Mouse (Mus musculus) heart, postnatal 0 days (tissue): ENCODE data around the gene Pip4k2a. TPM values are rescaled to one million over a fixed set of nuclear protein-coding genes. Genes with fewer than 3 reads are reported as not detected.
A peak's percentile ranks its signal among the peaks of the same experiment; 100 is the strongest.

Experiments
- ATAC-seq: fragments of 200-750 bp; cut with Nextera tagmentation; 2 replicates; pipeline ENCODE4 v1.8.0; 2017; ENCODE audit warnings: low read depth, moderate number of reproducible peaks, moderate library complexity; ENCODE audit not compliant: insufficient read depth
- DNase-seq: peaks from one replicate; pipeline ENCODE4 v3.0.0-alpha.2; 2016; ENCODE audit warnings: low spot score
- H3K27ac ChIP-seq: fragments of 300-500 bp; sonication (generic); 2 replicates; pipeline ENCODE4 v1.5.1; 2014; ENCODE audit warnings: low read depth, mild to moderate bottlenecking
- H3K27me3 ChIP-seq: fragments of 300-500 bp; sonication (generic); 2 replicates; pipeline ENCODE4 v1.6.1; 2014; ENCODE audit warnings: low read length, mixed read lengths; ENCODE audit not compliant: control insufficient read depth, insufficient read depth
- H3K36me3 ChIP-seq: fragments of 300-500 bp; sonication (generic); replicated peaks from 2 replicates; pipeline ENCODE4 v1.6.1; 2014; ENCODE audit warnings: low read length, mixed read lengths; ENCODE audit not compliant: control insufficient read depth, insufficient read depth
- H3K4me1 ChIP-seq: fragments of 300-500 bp; sonication (generic); 2 replicates; pipeline ENCODE4 v1.6.1; 2014; ENCODE audit warnings: antibody characterized with exemption; ENCODE audit not compliant: control insufficient read depth, insufficient read depth
- H3K4me2 ChIP-seq: fragments of 300-500 bp; sonication (generic); 2 replicates; pipeline ENCODE4 v1.6.1; 2014; ENCODE audit warnings: low read depth, mild to moderate bottlenecking, low read length, moderate library complexity
- H3K4me3 ChIP-seq: fragments of 300-500 bp; sonication (generic); 2 replicates; pipeline ENCODE4 v1.5.1; 2014; ENCODE audit warnings: low read depth, low read length
- H3K9ac ChIP-seq: fragments of 300-500 bp; sonication (generic); replicated peaks from 2 replicates; pipeline ENCODE4 v1.6.1; 2014; ENCODE audit warnings: low read depth, low read length, mixed read lengths
- H3K9me3 ChIP-seq: fragments of 300-500 bp; sonication (generic); replicated peaks from 2 replicates; pipeline ENCODE4 v1.6.1; 2016; ENCODE audit warnings: low read length; ENCODE audit not compliant: control insufficient read depth
- CTCF ChIP-seq: IDR thresholded peaks from 2 replicates; pipeline ENCODE4 v1.5.1; 2016; ENCODE audit warnings: antibody characterized with exemption, control low read depth, low read depth
- EP300 ChIP-seq: IDR thresholded peaks from 2 replicates; pipeline ENCODE4 v1.6.1; 2016; ENCODE audit warnings: antibody characterized with exemption, low read depth
- WGBS: fragments of 180-500 bp; shearing (Covaris S2); extraction: QIAGEN DNeasy Blood & Tissue Kit; methylation state at CpG from one replicate; pipeline ENCODE4 v1.1.7; 2014; 5-methylcytosine and 5-hydroxymethylcytosine counted together
- polyA plus RNA-seq: library from polyadenylated mRNA; unstranded; fragments of >200 nt; fragmentation: Nextera tagmentation; extraction: Ambion mirVana; gene quantifications from 2 replicates; pipeline ENCODE4 v1.2.1, GENCODE M21; 2015
- total RNA-seq: library from RNA; depleted of rRNA; stranded (reverse); fragments of >200 nt; gene quantifications from 2 replicates; pipeline ENCODE4 v1.2.3, GENCODE M21; 2014; ENCODE audit warnings: low replicate concordance

The Pip4k2a gene
- total and polyA plus RNA-seq, 2 experiments from 2014 or later: 1.3 to 2.7 TPM

GRCm38 (mm10) chr2:18916615-18917379, 81.1 kb downstream of the Pip4k2a start:
- H3K9ac ChIP-seq: no peak overlapping the region
- H3K27ac ChIP-seq: no peak overlapping the region
- no peak for ATAC-seq
- DNase-seq: no peak
- TF ChIP-seq EP300 (no peak), CTCF (no peak)
- no peak overlapping the region for H3K4me2 ChIP-seq
- WGBS: 77% methylated on average over 14 of the region's 14 CpGs
- no peaks in the 10 kb centered on the region for H3K9me3 ChIP-seq
- H3K36me3 ChIP-seq: no peaks in the 10 kb centered on the region
- H3K27me3 ChIP-seq: no peaks in the 10 kb centered on the region
- H3K4me3 ChIP-seq: no peak overlapping the region
- peaks cover 7% of the 10 kb centered on the region; the same call in 1 of the 2 replicates for H3K4me1 ChIP-seq

- ATAC-seq: no peak
- Histone ChIP-seq H3K9me3 (no peaks in the 10 kb centered on the region), H3K36me3 (no peaks in the 10 kb centered on the region), H3K27ac (peak overlapping the region; percentile 7; the same call in 1 of the 2 replicates), H3K4me2 (no peak overlapping the region), H3K27me3 (no peaks in the 10 kb centered on the region), H3K4me3 (no peak overlapping the region), H3K4me1 (peaks cover 7% of the 10 kb centered on the region; the same call in 1 of the 2 replicates), H3K9ac (no peak overlapping the region)
- no peak for DNase-seq
- 56% methylated on average over 2 of the region's 2 CpGs for WGBS
- TF ChIP-seq CTCF: no peak
- TF ChIP-seq EP300: no peak
Observed at GRCm38 (mm10) chr2:18916042-18916407, 81.9 kb downstream of the Pip4k2a start.

GRCm38 (mm10) chr2:18915372-18916041, 82.4 kb downstream of the Pip4k2a start:
- Histone ChIP-seq H3K4me2 (no peak overlapping the region), H3K4me3 (no peak overlapping the region), H3K36me3 (no peaks in the 10 kb centered on the region), H3K9ac (no peak overlapping the region), H3K27me3 (no peaks in the 10 kb centered on the region), H3K9me3 (no peaks in the 10 kb centered on the region), H3K27ac (peak overlapping the region; percentile 7; the same call in 1 of the 2 replicates), H3K4me1 (peaks cover 7% of the 10 kb centered on the region; the same call in 1 of the 2 replicates)
- ATAC-seq (no peak), DNase-seq (no peak)
- no peak for TF ChIP-seq EP300
- no peak for TF ChIP-seq CTCF
- WGBS: 61% methylated on average over 9 of the region's 9 CpGs

- peaks cover 11% of the 10 kb centered on the region; the same call in 1 of the 2 replicates for H3K4me1 ChIP-seq
- H3K27ac ChIP-seq: no peak overlapping the region
- DNase-seq (no peak), ATAC-seq (no peak)
- no peak overlapping the region for H3K4me2 ChIP-seq
- no peaks in the 10 kb centered on the region for H3K36me3 ChIP-seq
- no peak overlapping the region for H3K4me3 ChIP-seq
- no peak overlapping the region for H3K9ac ChIP-seq
- H3K27me3 ChIP-seq: no peaks in the 10 kb centered on the region
- TF ChIP-seq EP300: no peak
- no peak for TF ChIP-seq CTCF
- H3K9me3 ChIP-seq: no peaks in the 10 kb centered on the region
- WGBS: 72% methylated on average over 2 of the region's 2 CpGs
Observed at GRCm38 (mm10) chr2:18914750-18915149, 83.2 kb downstream of the Pip4k2a start.

GRCm38 (mm10) chr2:18913642-18914041, 84.3 kb downstream of the Pip4k2a start:
- no peaks in the 10 kb centered on the region for H3K36me3 ChIP-seq
- WGBS: 90% methylated on average over 3 of the region's 3 CpGs
- TF ChIP-seq EP300: no peak
- TF ChIP-seq CTCF: no peak
- no peaks in the 10 kb centered on the region for H3K27me3 ChIP-seq
- no peak overlapping the region for H3K9ac ChIP-seq
- H3K4me1 ChIP-seq: peaks cover 12% of the 10 kb centered on the region; the same call in 1 of the 2 replicates
- H3K4me3 ChIP-seq: no peak overlapping the region
- no peaks in the 10 kb centered on the region for H3K9me3 ChIP-seq
- no peak overlapping the region for H3K4me2 ChIP-seq
- no peak overlapping the region for H3K27ac ChIP-seq
- no peak for ATAC-seq
- no peak for DNase-seq
